Mouse (Mus musculus) heart, embryonic 13.5 days (tissue): ENCODE results near the gene 1700125H20Rik. TPM values are rescaled to one million over a fixed set of nuclear protein-coding genes. Genes with fewer than 3 reads are reported as not detected.

Experiments
- ATAC-seq: fragments of 200-750 bp; cut with Nextera tagmentation; 2 replicates; pipeline ENCODE4 v1.8.0; 2017; ENCODE audit warnings: moderate TSS enrichment; ENCODE audit not compliant: insufficient number of reproducible peaks, low FRiP score, low TSS enrichment; ENCODE audit errors: extremely low read depth
- H3K27ac ChIP-seq: fragments of 300-500 bp; sonication (generic); replicated peaks from 2 replicates; pipeline ENCODE4 v1.5.1; 2015; ENCODE audit warnings: moderate library complexity, mild to moderate bottlenecking, inconsistent platforms
- H3K27me3 ChIP-seq: fragments of 300-500 bp; sonication (generic); replicated peaks from 2 replicates; pipeline ENCODE4 v1.6.1; 2015; ENCODE audit warnings: mild to moderate bottlenecking, inconsistent platforms
- H3K36me3 ChIP-seq: fragments of 300-500 bp; sonication (generic); 2 replicates; pipeline ENCODE4 v1.6.1; 2015; ENCODE audit warnings: mild to moderate bottlenecking, inconsistent platforms
- H3K4me1 ChIP-seq: fragments of 300-500 bp; sonication (generic); 2 replicates; pipeline ENCODE4 v1.6.1; 2015; ENCODE audit warnings: inconsistent platforms
- H3K4me2 ChIP-seq: fragments of 300-500 bp; sonication (generic); 2 replicates; pipeline ENCODE4 v1.6.1; 2015; ENCODE audit warnings: inconsistent platforms, mild to moderate bottlenecking, moderate library complexity
- H3K4me3 ChIP-seq: fragments of 300-500 bp; sonication (generic); 2 replicates; pipeline ENCODE4 v1.5.1; 2015; ENCODE audit warnings: moderate library complexity, mild to moderate bottlenecking, inconsistent platforms
- H3K9ac ChIP-seq: fragments of 300-500 bp; sonication (generic); 2 replicates; pipeline ENCODE4 v1.6.1; 2015; ENCODE audit warnings: inconsistent platforms, mild to moderate bottlenecking, moderate library complexity
- H3K9me3 ChIP-seq: fragments of 300-500 bp; sonication (generic); 2 replicates; pipeline ENCODE4 v1.6.1; 2016; ENCODE audit warnings: inconsistent platforms
- WGBS: fragments of 180-500 bp; shearing (Covaris S2); methylation state at CpG from one replicate; pipeline ENCODE4 v1.1.7; 2015; ENCODE audit warnings: mixed read lengths; 5-methylcytosine and 5-hydroxymethylcytosine counted together
- polyA plus RNA-seq: library from polyadenylated mRNA; unstranded; fragments of >200 nt; fragmentation: Nextera tagmentation; extraction: Ambion mirVana; gene quantifications from 2 replicates; pipeline ENCODE4 v1.2.1, GENCODE M21; 2015

Gene 1700125H20Rik
- polyA plus RNA-seq, 1 experiment from 2014 or later: 0.45 TPM

DNA sequence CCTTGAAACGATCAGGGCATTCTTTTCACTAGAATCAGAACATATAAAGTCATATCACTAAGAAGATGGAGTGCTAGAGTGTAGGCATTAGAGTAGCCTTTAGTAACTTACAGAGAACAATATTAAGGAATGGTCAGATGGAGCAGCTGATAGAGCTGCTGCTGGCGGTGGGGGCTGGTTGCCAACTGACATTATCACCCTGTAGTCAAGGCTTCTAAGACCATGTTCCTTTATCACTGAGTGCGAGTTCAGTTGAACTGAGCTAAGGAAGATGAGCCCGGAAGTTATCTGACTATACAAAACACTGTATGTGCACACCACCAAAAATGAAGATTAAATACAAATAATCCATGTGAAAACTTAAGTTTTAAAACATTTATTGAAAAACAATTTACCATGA is 18.9 kb downstream of the 1700125H20Rik start:
- Histone ChIP-seq H3K4me3 (no peak overlapping the region), H3K4me1 (no peaks in the 10 kb centered on the region), H3K9ac (no peak overlapping the region), H3K4me2 (no peak overlapping the region), H3K36me3 (peaks cover 58% of the 10 kb centered on the region), H3K9me3 (no peaks in the 10 kb centered on the region), H3K27me3 (no peaks in the 10 kb centered on the region), H3K27ac (no peak overlapping the region)
- 81% methylated on average over 4 of the region's 4 CpGs for WGBS
- no peak for ATAC-seq

DNA sequence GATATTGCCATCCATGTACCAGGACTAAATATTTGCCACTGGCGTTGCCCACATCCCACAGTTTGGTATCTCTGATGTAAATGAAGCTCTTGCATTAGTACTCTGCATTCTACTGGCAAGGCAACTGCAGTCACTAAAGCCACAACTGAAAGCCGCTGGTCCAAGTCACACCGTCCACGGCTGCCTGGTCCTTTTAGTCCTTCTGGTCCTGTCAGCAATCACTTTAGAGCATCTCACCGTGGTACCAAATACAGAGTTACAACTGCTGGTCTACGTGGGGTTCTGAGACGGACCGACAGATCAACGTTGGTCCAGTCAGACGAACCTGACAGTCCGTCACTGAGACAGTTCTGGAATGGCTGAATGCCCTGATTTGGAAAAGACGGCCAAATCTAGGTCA is 20.5 kb downstream of the 1700125H20Rik start:
- ATAC-seq: no peak
- H3K4me2 ChIP-seq: no peak overlapping the region
- no peaks in the 10 kb centered on the region for H3K9me3 ChIP-seq
- no peak overlapping the region for H3K27ac ChIP-seq
- no peaks in the 10 kb centered on the region for H3K27me3 ChIP-seq
- H3K4me1 ChIP-seq: no peaks in the 10 kb centered on the region
- H3K36me3 ChIP-seq: peaks cover 75% of the 10 kb centered on the region
- no peak overlapping the region for H3K9ac ChIP-seq
- WGBS: 89% methylated on average over 12 of the region's 12 CpGs
- H3K4me3 ChIP-seq: no peak overlapping the region

DNA sequence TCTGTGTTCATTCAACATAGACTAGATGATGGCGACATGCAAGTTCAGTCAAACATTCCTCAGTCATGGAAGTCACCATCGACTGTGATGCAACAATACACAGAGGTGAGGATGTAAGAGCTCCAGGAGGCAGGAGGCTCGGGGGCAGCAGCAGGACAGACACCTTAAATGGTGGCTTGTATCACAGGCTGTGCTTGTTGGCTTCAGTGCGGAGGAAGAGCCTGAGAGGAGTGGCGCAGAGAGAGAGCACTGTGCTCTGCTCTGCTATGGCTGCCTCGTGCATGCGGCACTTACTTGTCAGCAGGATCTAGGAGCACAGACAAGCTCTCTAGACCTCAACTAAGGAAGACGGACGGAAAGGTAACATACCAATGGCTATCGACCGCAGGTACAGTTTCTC is 24.0 kb downstream of the 1700125H20Rik start:
- H3K4me3 ChIP-seq: no peak overlapping the region
- no peaks in the 10 kb centered on the region for H3K27me3 ChIP-seq
- 91% methylated on average over 11 of the region's 11 CpGs for WGBS
- H3K9me3 ChIP-seq: no peaks in the 10 kb centered on the region
- H3K9ac ChIP-seq: no peak overlapping the region
- H3K36me3 ChIP-seq: peaks cover 97% of the 10 kb centered on the region
- no peaks in the 10 kb centered on the region for H3K4me1 ChIP-seq
- H3K4me2 ChIP-seq: no peak overlapping the region
- no peak overlapping the region for H3K27ac ChIP-seq
- no peak for ATAC-seq

DNA sequence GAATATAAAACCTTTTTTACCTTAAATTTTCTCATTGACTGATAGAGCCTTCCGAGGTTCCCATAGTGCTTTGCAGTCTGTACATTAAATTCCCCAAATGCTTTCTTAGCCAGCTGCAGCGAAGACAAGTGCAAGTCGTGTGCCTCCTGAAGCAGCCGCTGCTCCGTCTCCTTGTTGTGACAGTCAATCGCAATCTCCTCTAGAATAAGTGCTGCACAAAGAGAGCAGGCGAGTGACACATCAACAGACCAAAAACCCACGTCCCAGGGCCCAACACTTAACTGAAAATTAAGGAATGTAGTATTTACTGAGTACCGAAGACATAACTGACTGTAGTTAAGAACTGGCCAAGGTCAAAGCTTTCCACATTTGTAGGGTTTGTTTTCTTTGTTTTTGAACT is 25.8 kb downstream of the 1700125H20Rik start:
- no peak for ATAC-seq
- Histone ChIP-seq H3K36me3 (peaks cover 97% of the 10 kb centered on the region), H3K27me3 (no peaks in the 10 kb centered on the region), H3K27ac (no peak overlapping the region), H3K4me2 (no peak overlapping the region), H3K9me3 (no peaks in the 10 kb centered on the region), H3K4me3 (no peak overlapping the region), H3K9ac (no peak overlapping the region), H3K4me1 (no peaks in the 10 kb centered on the region)
- WGBS: 79% methylated on average over 9 of the region's 9 CpGs

DNA sequence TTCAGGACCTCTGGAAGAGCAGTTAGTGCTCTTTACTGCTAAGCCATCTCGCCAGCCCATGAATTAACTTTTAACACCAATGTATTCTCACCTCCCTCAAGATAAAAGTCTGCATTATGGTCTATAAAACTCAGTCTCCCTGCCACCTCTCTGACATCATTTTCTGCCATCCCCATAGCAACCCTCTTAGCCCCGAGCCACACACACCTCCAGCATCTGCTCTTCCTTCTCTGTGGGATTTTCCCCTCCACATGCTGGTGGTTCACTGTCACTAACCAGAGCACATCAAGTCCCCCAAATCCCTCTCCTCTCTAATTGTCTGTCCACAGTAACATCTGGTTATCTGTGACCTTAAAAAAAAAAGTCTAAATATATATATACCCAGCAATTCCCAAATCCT is 28.7 kb downstream of the 1700125H20Rik start:
- Histone ChIP-seq H3K9ac (no peak overlapping the region), H3K4me2 (no peak overlapping the region), H3K27ac (no peak overlapping the region), H3K4me3 (no peak overlapping the region), H3K36me3 (peaks cover 98% of the 10 kb centered on the region), H3K4me1 (no peaks in the 10 kb centered on the region), H3K27me3 (no peaks in the 10 kb centered on the region), H3K9me3 (no peaks in the 10 kb centered on the region)
- ATAC-seq: no peak
- 84% methylated on average over 2 of the region's 2 CpGs for WGBS

DNA sequence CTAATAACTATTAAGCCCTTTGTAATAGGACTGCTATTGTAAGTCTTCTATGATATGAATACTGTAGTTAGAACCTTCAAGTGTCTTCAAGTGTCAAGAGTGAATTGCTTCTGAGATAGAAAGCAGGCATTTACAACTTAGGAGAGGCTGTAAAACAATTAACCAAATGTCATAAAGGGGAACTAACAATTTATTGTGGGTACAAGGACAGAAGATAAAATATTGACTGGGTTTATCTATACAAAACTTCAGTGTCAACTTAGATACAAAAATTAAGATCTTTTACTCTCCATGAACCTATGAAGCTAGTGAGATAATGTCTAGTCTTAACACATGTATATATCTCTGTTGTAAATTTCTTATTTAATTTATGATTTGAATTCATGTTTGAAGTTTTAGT is 36.0 kb downstream of the 1700125H20Rik start:
- ATAC-seq: no peak
- no peaks in the 10 kb centered on the region for H3K9me3 ChIP-seq
- H3K4me1 ChIP-seq: no peaks in the 10 kb centered on the region
- no peak overlapping the region for H3K4me2 ChIP-seq
- H3K27ac ChIP-seq: no peak overlapping the region
- peaks cover 96% of the 10 kb centered on the region for H3K36me3 ChIP-seq
- no peak overlapping the region for H3K9ac ChIP-seq
- no peak overlapping the region for H3K4me3 ChIP-seq
- no peaks in the 10 kb centered on the region for H3K27me3 ChIP-seq

DNA sequence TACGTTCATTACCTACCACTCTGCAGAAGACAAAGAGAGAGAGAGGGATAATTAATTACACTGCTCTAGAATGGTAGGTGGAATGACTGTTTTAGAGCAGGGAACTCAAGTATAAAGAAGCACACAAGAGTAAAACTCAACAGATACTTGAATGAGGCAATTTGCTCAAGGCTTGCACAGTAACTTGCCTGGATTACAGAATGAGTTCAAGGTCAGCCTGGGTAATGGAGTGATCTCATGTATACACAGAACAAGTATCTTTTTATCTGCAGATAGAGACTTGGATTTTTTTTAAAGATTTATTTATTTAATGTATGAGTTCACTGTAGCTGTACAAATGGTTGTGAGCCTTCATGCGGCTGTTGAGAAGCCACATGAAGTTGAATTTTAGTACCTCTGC is 40.9 kb downstream of the 1700125H20Rik start:
- no peak for ATAC-seq
- peaks cover 92% of the 10 kb centered on the region for H3K36me3 ChIP-seq
- 95% methylated on average over 2 of the region's 2 CpGs for WGBS

DNA sequence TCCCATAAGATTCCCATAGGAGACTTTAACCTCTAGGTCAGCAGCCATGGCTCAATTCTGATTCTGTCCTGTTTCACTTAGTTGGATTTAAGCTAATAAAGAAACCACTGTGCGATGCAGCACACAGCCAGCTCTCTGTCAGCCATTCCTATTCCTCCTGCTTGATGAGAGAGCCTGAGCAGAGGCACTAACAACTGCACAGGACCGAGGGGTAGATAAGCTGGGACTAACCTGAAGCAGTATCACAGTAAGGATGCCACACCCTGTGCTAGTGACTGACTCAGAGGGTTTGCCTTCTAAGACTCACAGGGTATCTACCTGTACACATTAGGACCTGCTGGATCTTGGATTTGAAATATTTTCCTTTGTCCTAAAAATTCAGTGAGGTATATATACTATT is 43.0 kb downstream of the 1700125H20Rik start:
- H3K9me3 ChIP-seq: no peaks in the 10 kb centered on the region
- no peaks in the 10 kb centered on the region for H3K27me3 ChIP-seq
- H3K9ac ChIP-seq: no peak overlapping the region
- H3K4me2 ChIP-seq: no peak overlapping the region
- H3K4me3 ChIP-seq: no peak overlapping the region
- no peak for ATAC-seq
- WGBS: 79% methylated on average over 2 of the region's 2 CpGs
- H3K27ac ChIP-seq: no peak overlapping the region
- H3K36me3 ChIP-seq: peaks cover 76% of the 10 kb centered on the region
- peaks cover 21% of the 10 kb centered on the region for H3K4me1 ChIP-seq

More for the DNA sequence above, 40.9 kb downstream of the 1700125H20Rik start:
- H3K27me3 ChIP-seq: no peaks in the 10 kb centered on the region
- H3K27ac ChIP-seq: no peak overlapping the region
- H3K9ac ChIP-seq: no peak overlapping the region
- no peak overlapping the region for H3K4me2 ChIP-seq
- peaks cover 9% of the 10 kb centered on the region; the same call in 1 of the 2 replicates for H3K4me1 ChIP-seq
- no peak overlapping the region for H3K4me3 ChIP-seq
- H3K9me3 ChIP-seq: no peaks in the 10 kb centered on the region

DNA sequence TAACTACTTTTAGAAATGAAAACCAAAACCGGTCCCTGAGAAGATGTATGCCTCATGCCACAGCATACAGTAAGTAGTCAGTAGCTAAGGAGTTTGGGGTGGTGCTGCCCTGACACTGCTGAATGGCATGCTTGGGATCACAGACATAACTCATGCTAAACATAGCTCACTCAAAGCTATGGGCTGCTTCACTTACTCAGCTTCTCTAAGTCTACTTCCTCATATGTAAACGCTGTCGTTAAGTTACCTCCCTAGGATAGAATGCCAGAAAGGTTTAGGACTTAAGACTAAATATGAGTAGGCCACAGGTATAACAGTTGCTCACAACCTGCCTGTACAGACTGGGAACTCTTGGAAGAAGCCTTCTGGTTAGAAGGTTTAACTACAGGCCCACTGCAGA is 44.5 kb downstream of the 1700125H20Rik start:
- Histone ChIP-seq H3K27me3 (no peaks in the 10 kb centered on the region), H3K4me3 (no peak overlapping the region), H3K9me3 (no peaks in the 10 kb centered on the region), H3K36me3 (peaks cover 61% of the 10 kb centered on the region), H3K9ac (no peak overlapping the region), H3K27ac (peak overlapping the region; percentile 36; the same call in 1 of the 2 replicates), H3K4me1 (peaks cover 21% of the 10 kb centered on the region), H3K4me2 (no peak overlapping the region)
- no peak for ATAC-seq
- WGBS: 66% methylated on average over 3 of the region's 3 CpGs

DNA sequence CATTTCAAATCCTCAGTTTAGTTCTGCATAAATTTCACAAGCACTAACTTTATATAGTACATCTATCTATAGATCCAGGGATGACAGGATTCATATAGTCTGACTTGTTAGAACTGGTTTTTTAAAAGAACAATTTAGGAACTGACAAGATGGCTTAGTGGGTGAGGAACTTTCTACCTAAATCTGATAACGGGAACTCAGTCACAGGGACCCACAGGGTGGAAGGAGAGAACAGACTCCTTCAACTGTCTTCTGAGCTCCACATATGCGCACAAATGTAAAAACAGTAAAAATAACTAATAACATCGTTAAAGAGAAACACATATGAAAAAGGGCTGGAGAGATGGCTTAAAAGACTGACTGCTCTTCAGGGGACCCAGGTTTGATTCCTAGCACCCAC is 48.8 kb downstream of the 1700125H20Rik start:
- H3K9me3 ChIP-seq: no peaks in the 10 kb centered on the region
- no peak for ATAC-seq
- H3K4me1 ChIP-seq: peaks cover 21% of the 10 kb centered on the region
- no peak overlapping the region for H3K9ac ChIP-seq
- H3K27me3 ChIP-seq: no peaks in the 10 kb centered on the region
- H3K4me3 ChIP-seq: no peak overlapping the region
- WGBS: 89% methylated on average over 3 of the region's 3 CpGs
- peaks cover 33% of the 10 kb centered on the region for H3K36me3 ChIP-seq
- H3K27ac ChIP-seq: no peak overlapping the region
- no peak overlapping the region for H3K4me2 ChIP-seq

DNA sequence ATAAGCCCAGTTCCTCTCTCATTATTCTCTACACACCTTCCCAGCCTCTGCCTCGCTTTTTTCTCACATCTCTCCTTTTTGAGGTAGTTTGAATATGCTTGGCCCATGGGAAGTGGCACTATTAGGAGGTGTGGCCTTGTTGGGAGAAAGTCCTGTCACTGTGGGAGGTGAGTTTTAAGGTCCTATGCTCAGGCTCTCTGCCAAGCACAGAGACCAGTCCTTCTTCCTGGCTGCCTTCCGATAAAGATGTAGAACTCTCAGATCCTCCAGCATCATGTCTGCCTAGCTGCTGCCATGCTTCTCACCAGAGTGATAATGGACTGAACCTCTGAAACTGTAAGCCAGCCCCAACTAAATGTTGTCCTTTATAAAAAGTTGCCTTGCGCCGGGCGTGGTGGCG is 52.4 kb downstream of the 1700125H20Rik start:
- H3K27ac ChIP-seq: no peak overlapping the region
- H3K4me3 ChIP-seq: no peak overlapping the region
- H3K27me3 ChIP-seq: no peaks in the 10 kb centered on the region
- H3K4me1 ChIP-seq: peaks cover 3% of the 10 kb centered on the region
- H3K4me2 ChIP-seq: no peak overlapping the region
- no peak for ATAC-seq
- no peak overlapping the region for H3K9ac ChIP-seq
- H3K36me3 ChIP-seq: peaks cover 24% of the 10 kb centered on the region
- WGBS: 93% methylated on average over 6 of the region's 6 CpGs
- no peaks in the 10 kb centered on the region for H3K9me3 ChIP-seq

DNA sequence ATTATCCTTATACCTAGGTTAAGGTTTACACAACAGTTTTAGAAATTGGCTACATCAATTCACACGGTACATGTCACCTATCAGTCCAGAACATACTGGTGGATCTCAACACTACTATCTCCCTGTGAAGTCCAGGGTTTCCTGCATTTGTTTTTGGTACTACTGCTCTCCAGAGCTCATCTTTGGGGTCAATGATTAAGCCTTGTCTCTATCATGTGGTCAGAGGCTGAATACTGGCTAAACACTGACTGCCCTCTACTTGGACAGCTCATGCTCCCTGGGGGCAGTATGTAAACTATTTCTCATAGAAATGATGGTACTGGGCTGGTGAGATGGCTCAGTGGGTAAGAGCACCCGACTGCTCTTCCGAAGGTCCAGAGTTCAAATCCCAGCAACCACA is 53.0 kb downstream of the 1700125H20Rik start:
- H3K4me3 ChIP-seq: no peak overlapping the region
- H3K4me1 ChIP-seq: no peaks in the 10 kb centered on the region; the same call in 1 of the 2 replicates
- no peaks in the 10 kb centered on the region for H3K9me3 ChIP-seq
- H3K4me2 ChIP-seq: no peak overlapping the region
- no peaks in the 10 kb centered on the region for H3K27me3 ChIP-seq
- ATAC-seq: no peak
- no peak overlapping the region for H3K27ac ChIP-seq
- H3K36me3 ChIP-seq: peaks cover 24% of the 10 kb centered on the region
- 89% methylated on average over 3 of the region's 3 CpGs for WGBS
- H3K9ac ChIP-seq: no peak overlapping the region
